Mouse (Mus musculus) liver, embryonic 16.5 days (tissue): Measurements from ENCODE around the gene Dspp. TPM values are rescaled to one million over a fixed set of nuclear protein-coding genes. Genes with fewer than 3 reads are reported as not detected.

ENCODE experiments used
- ATAC-seq: fragments of 200-750 bp; cut with Nextera tagmentation; 2 replicates; pipeline ENCODE4 v1.8.0; 2017; ENCODE audit warnings: low read depth, mild to moderate bottlenecking, moderate number of reproducible peaks, moderate library complexity
- H3K27ac ChIP-seq: fragments of 300-500 bp; sonication (generic); 2 replicates; pipeline ENCODE4 v1.5.1; 2014; ENCODE audit warnings: mild to moderate bottlenecking, low read length
- H3K27me3 ChIP-seq: fragments of 300-500 bp; sonication (generic); 2 replicates; pipeline ENCODE4 v1.6.1; 2014; ENCODE audit warnings: low read depth, low read length, mixed read lengths; ENCODE audit not compliant: control insufficient read depth, insufficient read depth
- H3K36me3 ChIP-seq: fragments of 300-500 bp; sonication (generic); 2 replicates; pipeline ENCODE4 v1.6.1; 2014; ENCODE audit warnings: mild to moderate bottlenecking; ENCODE audit not compliant: control insufficient read depth, insufficient read depth
- H3K4me1 ChIP-seq: fragments of 300-500 bp; sonication (generic); 2 replicates; pipeline ENCODE4 v1.6.1; 2014; ENCODE audit warnings: low read depth, low read length, mixed read lengths; ENCODE audit not compliant: control insufficient read depth
- H3K4me2 ChIP-seq: fragments of 300-500 bp; sonication (generic); 2 replicates; pipeline ENCODE4 v1.6.1; 2014; ENCODE audit warnings: low read depth, low read length, mixed read lengths
- H3K4me3 ChIP-seq: fragments of 300-500 bp; sonication (generic); 2 replicates; pipeline ENCODE4 v1.5.1; 2014; ENCODE audit warnings: low read depth, mild to moderate bottlenecking, low read length
- H3K9ac ChIP-seq: fragments of 300-500 bp; sonication (generic); 2 replicates; pipeline ENCODE4 v1.6.1; 2014; ENCODE audit warnings: low read depth, low read length
- H3K9me3 ChIP-seq: fragments of 300-500 bp; sonication (generic); replicated peaks from 2 replicates; pipeline ENCODE4 v1.6.1; 2016; ENCODE audit warnings: low read length; ENCODE audit not compliant: control insufficient read depth
- WGBS: fragments of 180-500 bp; shearing (Covaris S2); extraction: QIAGEN DNeasy Blood & Tissue Kit; methylation state at CpG from one replicate; pipeline ENCODE4 v1.1.7; 2014; ENCODE audit not compliant: insufficient replicate concordance; 5-methylcytosine and 5-hydroxymethylcytosine counted together
- polyA plus RNA-seq: library from polyadenylated mRNA; unstranded; fragments of >200 nt; fragmentation: Nextera tagmentation; extraction: Ambion mirVana; gene quantifications from 2 replicates; pipeline ENCODE4 v1.2.1, GENCODE M21; 2015

Gene Dspp
- polyA plus RNA-seq, 1 experiment from 2014 or later: not detected

DNA sequence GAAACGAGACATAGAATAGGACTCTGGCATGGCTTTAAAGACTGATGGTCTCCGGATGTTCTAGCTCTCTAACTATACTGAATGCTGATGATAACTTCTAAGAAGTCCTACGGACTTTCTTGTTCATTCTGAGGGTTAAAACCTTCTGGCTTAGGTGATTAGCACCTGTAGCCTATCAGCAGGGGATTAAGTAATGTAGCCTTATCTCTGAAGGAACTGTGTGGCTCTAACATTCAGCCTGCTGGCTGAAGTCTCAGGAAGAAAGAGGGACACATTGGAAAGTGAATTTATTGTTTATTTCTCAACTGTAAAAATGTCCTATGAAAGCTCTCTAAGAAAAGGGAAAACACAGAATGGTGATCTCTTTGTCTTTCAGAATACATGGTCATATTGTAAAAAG lies 53.8 kb downstream of the Dspp start:
- Histone ChIP-seq H3K27me3 (no peaks in the 10 kb centered on the region), H3K4me1 (no peaks in the 10 kb centered on the region), H3K27ac (no peak overlapping the region), H3K9me3 (no peaks in the 10 kb centered on the region), H3K4me2 (no peak overlapping the region), H3K36me3 (no peaks in the 10 kb centered on the region), H3K9ac (no peak overlapping the region), H3K4me3 (no peak overlapping the region)
- ATAC-seq: no peak
- WGBS: 34% methylated on average over 3 of the region's 3 CpGs

DNA sequence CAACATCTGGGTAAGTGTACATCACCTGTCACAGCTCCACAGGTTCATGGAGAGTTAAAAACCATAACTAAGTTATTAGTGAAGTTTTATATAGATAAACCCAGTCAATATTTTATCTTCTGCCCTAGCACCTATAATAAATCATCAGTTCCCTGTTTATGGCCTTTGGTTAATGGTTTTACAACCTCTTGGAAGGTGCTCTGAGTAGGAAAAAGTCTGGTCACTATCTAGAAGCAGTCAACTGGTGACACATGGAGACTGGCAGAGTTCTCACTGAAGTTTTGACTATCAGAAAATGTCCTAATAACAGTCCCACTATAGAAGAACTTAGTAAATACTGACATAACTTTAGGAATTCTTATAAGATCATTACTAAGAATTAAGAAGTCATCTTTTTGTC lies 54.2 kb downstream of the Dspp start:
- no peak overlapping the region for H3K9ac ChIP-seq
- H3K4me2 ChIP-seq: no peak overlapping the region
- no peaks in the 10 kb centered on the region for H3K36me3 ChIP-seq
- no peaks in the 10 kb centered on the region for H3K4me1 ChIP-seq
- H3K4me3 ChIP-seq: no peak overlapping the region
- no peak for ATAC-seq
- H3K27me3 ChIP-seq: no peaks in the 10 kb centered on the region
- H3K27ac ChIP-seq: no peak overlapping the region
- no peaks in the 10 kb centered on the region for H3K9me3 ChIP-seq

DNA sequence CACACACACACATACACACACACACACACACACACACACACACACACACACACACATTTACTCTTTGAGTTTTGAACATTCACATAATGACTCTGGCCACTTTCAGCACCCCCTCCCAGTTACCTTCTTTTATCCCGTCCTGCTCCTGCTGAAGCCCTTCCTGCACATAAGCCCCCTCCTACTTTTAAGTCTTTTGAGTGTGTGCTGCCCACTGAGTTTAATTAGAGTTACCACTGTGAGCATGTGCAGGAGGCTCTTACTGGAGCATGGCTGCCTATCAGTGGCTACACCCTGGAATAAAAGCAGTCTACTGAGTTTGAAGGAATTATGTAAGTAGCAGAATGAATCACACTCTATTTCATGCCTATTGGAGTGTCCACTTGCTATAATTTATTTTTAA lies 58.0 kb downstream of the Dspp start:
- no peaks in the 10 kb centered on the region for H3K27me3 ChIP-seq
- H3K4me3 ChIP-seq: no peak overlapping the region
- no peaks in the 10 kb centered on the region for H3K9me3 ChIP-seq
- no peak overlapping the region for H3K27ac ChIP-seq
- no peaks in the 10 kb centered on the region for H3K4me1 ChIP-seq
- no peak overlapping the region for H3K9ac ChIP-seq
- no peak overlapping the region for H3K4me2 ChIP-seq
- WGBS: 44% methylated on average over 1 of the region's 1 CpGs
- ATAC-seq: no peak
- H3K36me3 ChIP-seq: no peaks in the 10 kb centered on the region

Other genes starting within 250 kb of the Dspp start
- 89.7 and 110 TPM in 2 replicates for gene Hsd17b13, start 193.3 kb upstream of the Dspp start, polyA plus RNA-seq
- 3.2 and 3.6 TPM in 2 replicates for gene Hsd17b11, start 148.8 kb upstream of the Dspp start, polyA plus RNA-seq
- 62.1 and 67.1 TPM in 2 replicates for gene Nudt9, start 124.4 kb upstream of the Dspp start, polyA plus RNA-seq
- gene Gm17660, start 93.1 kb upstream of the Dspp start, polyA plus RNA-seq: not detected in 2 replicates
- gene Sparcl1, start 57.0 kb upstream of the Dspp start, polyA plus RNA-seq: 3.1 and 5.1 TPM in 2 replicates
- not detected in 2 replicates for gene Dmp1, start 31.9 kb downstream of the Dspp start, polyA plus RNA-seq
- gene Ibsp, start 128.5 kb downstream of the Dspp start, polyA plus RNA-seq: not detected in 2 replicates
- not detected in 2 replicates for gene Mepe, start 154.6 kb downstream of the Dspp start, polyA plus RNA-seq